Mouse (Mus musculus) cerebellum, adult 2 months (tissue): Measurements from ENCODE around the gene Mettl16.

Experiments used
- CTCF ChIP-seq: fragments of 200-500 bp; IDR thresholded peaks from 2 replicates; pipeline ENCODE4 v1.5.1; 2011; ENCODE audit warnings: low read depth, mild to moderate bottlenecking, control low read depth, low read length, moderate library complexity, borderline replicate concordance; ENCODE audit not compliant: insufficient read depth
- POLR2A ChIP-seq: fragments of 200-500 bp; IDR thresholded peaks from 2 replicates; pipeline ENCODE4 v1.6.1; 2011; ENCODE audit warnings: low read length, control low read depth, borderline replicate concordance; ENCODE audit not compliant: insufficient read depth

DNA sequence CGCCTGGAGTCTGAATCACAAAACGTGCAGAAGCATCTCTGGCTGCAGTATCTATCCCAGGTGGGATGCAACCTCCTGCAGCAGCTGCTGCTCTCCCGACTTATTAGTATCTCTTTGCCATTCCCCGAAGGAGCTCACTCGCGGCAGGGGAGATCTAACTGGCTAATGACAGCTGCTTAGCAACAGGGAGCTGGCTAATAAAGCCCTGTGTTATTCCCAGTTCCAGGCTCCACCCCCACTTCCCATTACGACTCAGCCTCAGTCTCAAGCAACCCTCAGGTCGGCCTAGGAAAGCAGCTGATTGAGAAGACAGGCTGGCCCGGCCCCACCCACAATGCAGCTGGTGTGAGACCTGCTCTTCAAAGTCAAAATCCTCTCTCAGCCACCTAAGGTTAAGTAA lies 106.2 kb downstream of the Mettl16 start:
- TF ChIP-seq CTCF (no peak), POLR2A (no peak)
